Mouse (Mus musculus): Measurements from ENCODE around the gene Alox12.

Gene Alox12

GRCm38 (mm10) chr11:70239541-70240279 lies 15.4 kb downstream of the Alox12 start, which contains the start of the genes Gm21988 and Rnasek:
Gm21988 (minus strand) TSS chr11:70239830.
Rnasek (minus strand) TSS chr11:70239842.
- peak; percentile 77 for DNase-seq (ENCODE audit: low spot score)

GRCm38 (mm10) chr11:70238591-70239440 lies 16.3 kb downstream of the Alox12 start:
- DNase-seq (ENCODE audit: low spot score): no peak

- DNase-seq (ENCODE audit: low spot score): peak; percentile 93
These were observed 17.5 kb downstream of the Alox12 start, which contains the start of gene 0610010K14Rik for GRCm38 (mm10) chr11:70237457-70238167. 0610010K14Rik (minus strand) TSS chr11:70237914.

DNA sequence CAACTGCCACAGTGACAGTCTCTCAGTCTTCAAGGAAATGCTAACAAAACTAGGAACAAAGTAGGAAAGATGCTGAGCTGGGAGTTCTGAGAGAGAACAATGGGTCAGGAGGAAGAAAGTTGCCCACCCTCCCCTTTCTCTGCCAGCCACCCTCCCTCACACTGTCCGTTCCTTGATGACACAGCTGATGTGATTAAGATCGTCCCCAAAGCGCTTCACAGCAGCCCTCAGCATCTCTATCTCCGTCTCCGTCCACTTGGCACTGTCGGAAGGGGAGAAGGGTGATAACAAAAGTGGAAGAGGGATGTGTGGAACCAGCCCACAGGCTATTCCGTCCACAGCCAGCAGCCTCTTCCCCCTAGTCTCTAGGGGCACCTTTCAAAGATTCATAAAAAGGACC lies 18.4 kb downstream of the Alox12 start:
- no peak for DNase-seq (ENCODE audit: low spot score)

GRCm38 (mm10) chr11:70235254-70235900 lies 19.8 kb downstream of the Alox12 start:
- DNase-seq (ENCODE audit: low spot score): no peak

GRCm38 (mm10) chr11:70234497-70234896 lies 20.7 kb downstream of the Alox12 start:
- DNase-seq (ENCODE audit: low spot score): no peak

GRCm38 (mm10) chr11:70234037-70234436 lies 21.1 kb downstream of the Alox12 start:
- DNase-seq (ENCODE audit: low spot score): no peak

- DNase-seq (ENCODE audit: low spot score): no peak
These were observed 22.1 kb downstream of the Alox12 start for GRCm38 (mm10) chr11:70233016-70233415.

GRCm38 (mm10) chr11:70232546-70232945 lies 22.6 kb downstream of the Alox12 start:
- no peak for DNase-seq (ENCODE audit: low spot score)

DNA sequence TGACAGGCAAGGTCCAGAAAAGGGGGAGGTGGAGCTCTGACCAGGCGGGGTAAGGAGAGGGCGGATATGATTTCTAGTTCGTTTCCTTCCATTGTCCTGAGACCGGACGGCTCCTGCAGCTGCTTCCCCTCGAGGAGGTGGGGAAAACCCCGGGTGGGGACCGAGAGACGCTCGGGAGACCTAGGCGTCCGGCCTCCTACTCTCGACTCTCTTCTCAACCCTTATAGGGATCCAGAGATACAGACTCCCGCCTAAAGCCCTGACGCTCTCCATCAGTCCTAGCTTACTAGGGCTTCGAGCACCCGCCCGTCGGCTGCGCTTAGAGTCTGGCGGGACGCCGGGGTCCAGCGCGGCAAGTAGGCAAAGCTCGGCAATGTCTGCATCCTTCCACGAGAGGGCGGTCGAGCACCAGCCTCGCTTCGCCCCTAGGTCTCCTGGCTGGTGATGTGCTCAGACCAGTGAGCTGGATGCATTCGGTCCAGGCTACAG lies 24.9 kb downstream of the Alox12 start:
- DNase-seq (ENCODE audit: low spot score): peak; percentile 78

GRCm38 (mm10) chr11:70229260-70230010 lies 25.7 kb downstream of the Alox12 start, which contains the start of gene Bcl6b:
Bcl6b (minus strand) TSS chr11:70229798.
- DNase-seq (ENCODE audit: low spot score): no peak

GRCm38 (mm10) chr11:70228828-70229227 lies 26.3 kb downstream of the Alox12 start:
- peak; percentile 87 for DNase-seq (ENCODE audit: low spot score)

DNA sequence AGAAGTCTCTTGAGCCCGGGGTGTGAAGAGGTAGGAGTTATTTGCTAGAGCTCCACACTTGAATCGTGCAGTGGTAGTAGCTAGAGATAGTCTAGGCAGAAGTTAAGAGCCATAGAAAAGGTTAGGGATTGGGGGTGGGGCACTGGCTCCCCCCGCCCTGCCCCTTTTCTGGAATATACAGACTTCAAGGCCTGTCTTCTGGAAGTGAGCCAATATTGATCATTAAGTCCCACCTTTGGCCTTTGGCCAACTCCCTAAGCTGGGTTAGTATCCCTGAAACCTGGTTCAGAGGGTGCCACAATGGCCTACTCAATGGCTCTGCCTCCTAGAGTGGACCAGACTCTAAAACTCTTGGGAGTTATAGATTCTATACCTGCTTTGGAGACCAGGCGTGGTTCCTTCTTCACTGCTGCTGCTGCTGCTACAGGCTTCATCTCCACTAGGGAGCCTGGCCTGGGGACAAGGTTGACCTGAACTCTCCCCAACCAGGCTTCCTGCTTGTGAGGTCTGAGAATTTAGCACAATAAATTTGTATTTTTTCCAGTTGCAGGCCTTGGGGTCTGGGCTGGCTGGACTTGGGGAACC lies 27.4 kb downstream of the Alox12 start:
- DNase-seq (ENCODE audit: low spot score): no peak

DNA sequence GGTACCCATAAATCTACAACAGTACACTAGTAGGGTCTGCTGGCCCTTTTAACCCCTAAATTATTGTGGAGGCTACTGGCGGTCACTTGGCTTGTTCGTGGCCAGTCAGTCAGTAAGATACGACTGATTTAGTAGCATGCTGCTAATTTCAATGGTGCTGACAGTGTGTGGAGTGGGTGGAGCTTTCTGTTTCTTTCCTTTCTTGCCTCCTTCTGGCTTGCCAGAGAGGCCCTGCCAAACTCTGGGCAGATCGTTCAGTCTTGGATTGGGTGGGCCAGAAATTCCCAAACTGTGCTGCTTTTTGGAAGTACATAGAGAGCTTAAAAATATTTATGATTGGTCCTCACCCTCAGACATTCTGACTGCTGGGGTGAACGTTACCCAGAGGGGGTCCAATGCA lies 28.0 kb downstream of the Alox12 start:
- no peak for DNase-seq (ENCODE audit: low spot score)

DNA sequence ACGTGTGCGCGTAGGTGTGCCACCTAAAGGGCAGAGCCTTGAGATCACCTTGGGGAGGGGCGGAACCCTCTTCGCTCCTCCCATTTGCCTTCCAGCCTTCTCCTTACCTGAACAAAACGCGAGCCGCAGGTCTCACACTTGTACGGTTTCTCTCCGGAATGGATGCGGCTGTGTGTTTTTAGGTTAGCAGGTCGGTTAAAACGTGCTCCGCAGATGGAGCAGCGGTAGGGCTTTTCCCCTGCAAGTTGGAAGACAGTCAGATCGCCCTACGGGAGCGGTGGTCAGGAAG lies 28.6 kb downstream of the Alox12 start:
- DNase-seq (ENCODE audit: low spot score): no peak

- no peak for DNase-seq (ENCODE audit: low spot score)
These were observed 29.2 kb downstream of the Alox12 start for GRCm38 (mm10) chr11:70225798-70226601.

- no peak for DNase-seq (ENCODE audit: low spot score)
These were observed 31.4 kb downstream of the Alox12 start for GRCm38 (mm10) chr11:70223724-70224123.

GRCm38 (mm10) chr11:70221603-70222500 lies 33.3 kb downstream of the Alox12 start:
- DNase-seq (ENCODE audit: low spot score): no peak

Data from T-cell, adult 2 months (primary cell).